Mouse (Mus musculus) kidney, adult 2 months (tissue): ENCODE measurements at regions not wholly inside any gene's neighbourhood (a gene's known extent, or its start where the extent isn't known, plus 50 kb on each side); places are given as distances from the start of the nearest gene placed in this dataset.

Source experiments
- CTCF ChIP-seq: fragments of 200-500 bp; conservative IDR thresholded peaks from 2 replicates; pipeline ENCODE4 v1.5.1; 2011; ENCODE audit warnings: low read depth, mild to moderate bottlenecking, control low read depth, low read length, moderate library complexity, mixed read lengths; ENCODE audit not compliant: insufficient read depth, insufficient read length
- POLR2A ChIP-seq: fragments of 200-500 bp; IDR thresholded peaks from one replicate; pipeline ENCODE4 v1.6.1; 2011; ENCODE audit warnings: low read depth, low read length, control low read depth

DNA sequence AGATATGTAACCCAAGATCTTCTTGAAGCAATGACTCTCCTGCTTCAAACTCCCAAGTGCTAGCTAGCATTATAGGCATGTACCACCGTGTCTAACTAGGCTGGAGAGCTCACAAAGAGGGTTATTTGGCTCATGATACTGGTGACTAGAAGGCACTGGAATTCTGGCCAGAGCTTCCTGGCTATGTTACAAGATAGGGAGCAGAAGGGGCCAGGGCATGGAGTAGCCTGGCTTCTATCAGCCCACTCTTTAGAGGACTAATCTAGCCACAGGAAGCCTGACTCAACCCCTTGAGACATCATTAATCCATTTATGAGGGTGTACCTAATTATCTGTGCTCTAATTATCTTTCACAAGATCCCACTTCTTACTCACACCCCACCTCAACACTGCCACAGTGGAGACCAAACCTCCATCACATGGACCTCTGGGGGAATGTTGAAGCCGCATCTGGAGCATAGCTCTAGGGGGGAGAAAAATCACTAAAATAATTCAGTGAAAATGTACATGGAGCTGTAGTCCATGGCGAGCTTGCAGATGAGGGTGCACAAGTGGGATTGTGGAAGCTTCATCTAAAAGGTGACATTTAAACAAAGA lies 77.2 kb upstream of the Rai14 start:
- TF ChIP-seq CTCF (no peak), POLR2A (no peak)
